Mouse (Mus musculus): ENCODE measurements around the gene Bdnf. TPM values are rescaled to one million over a fixed set of nuclear protein-coding genes. Genes with fewer than 3 reads are reported as not detected.

Gene Bdnf
- polyA plus RNA-seq, 1 experiment: 1.5 TPM

GRCm38 (mm10) chr2:109768814-109769213, 94.3 kb downstream of the Bdnf start:
- Histone ChIP-seq H3K4me3 (ENCODE audit: low read depth, low read length) (no peak overlapping the region), H3K27ac (ENCODE audit: insufficient read depth, low read length) (no peak overlapping the region)

GRCm38 (mm10) chr2:109776374-109776773, 101.9 kb downstream of the Bdnf start:
- Histone ChIP-seq H3K9me3 (replicated peaks; ENCODE audit: control insufficient read depth, insufficient read depth, low read length, poor library complexity, severe bottlenecking) (no peaks in the 10 kb centered on the region), H3K4me1 (ENCODE audit: control insufficient read depth, insufficient read depth, low read length) (no peaks in the 10 kb centered on the region), H3K36me3 (ENCODE audit: control insufficient read depth, insufficient read depth, low read length, poor library complexity, severe bottlenecking) (no peaks in the 10 kb centered on the region), H3K27ac (ENCODE audit: insufficient read depth, low read length) (no peak overlapping the region), H3K4me3 (ENCODE audit: low read depth, low read length) (no peak overlapping the region), H3K27me3 (ENCODE audit: control insufficient read depth, insufficient read depth, low read length, poor library complexity, severe bottlenecking) (no peaks in the 10 kb centered on the region), H3K9ac (ENCODE audit: low read depth, poor library complexity, severe bottlenecking) (no peak overlapping the region)
- TF ChIP-seq CTCF (IDR thresholded peaks at IDR 0.05; ENCODE audit: low read depth, low read length) (no peak), POLR2A (IDR thresholded peaks at IDR 0.05; ENCODE audit: insufficient read depth, low read length) (no peak), EP300 (IDR thresholded peaks at IDR 0.05; ENCODE audit: insufficient read depth, low read depth, low read length) (no peak)

More at GRCm38 (mm10) chr2:109768814-109769213, 94.3 kb downstream of the Bdnf start:
- Histone ChIP-seq H3K36me3 (ENCODE audit: control insufficient read depth, insufficient read depth, low read length, poor library complexity, severe bottlenecking) (no peaks in the 10 kb centered on the region), H3K27me3 (ENCODE audit: control insufficient read depth, insufficient read depth, low read length, poor library complexity, severe bottlenecking) (no peaks in the 10 kb centered on the region), H3K4me1 (ENCODE audit: control insufficient read depth, insufficient read depth, low read length) (no peaks in the 10 kb centered on the region), H3K9me3 (replicated peaks; ENCODE audit: control insufficient read depth, insufficient read depth, low read length, poor library complexity, severe bottlenecking) (no peaks in the 10 kb centered on the region), H3K9ac (ENCODE audit: low read depth, poor library complexity, severe bottlenecking) (no peak overlapping the region)
- TF ChIP-seq POLR2A (IDR thresholded peaks at IDR 0.05; ENCODE audit: insufficient read depth, low read length) (no peak), EP300 (IDR thresholded peaks at IDR 0.05; ENCODE audit: insufficient read depth, low read depth, low read length) (no peak), CTCF (IDR thresholded peaks at IDR 0.05; ENCODE audit: low read depth, low read length) (no peak)

Other genes with a start within 250 kb of the Bdnf start
- 131 and 139 TPM in 2 replicates for gene Lin7c, start 216.2 kb downstream of the Bdnf start, polyA plus RNA-seq (2011; ENCODE audit: insufficient read depth, insufficient read length, low read depth, missing spikeins)
- 56.5 and 64.2 TPM in 2 replicates for gene Lgr4, start 242.9 kb downstream of the Bdnf start, polyA plus RNA-seq (2011; ENCODE audit: insufficient read depth, insufficient read length, low read depth, missing spikeins)